Mouse (Mus musculus): ENCODE measurements around the gene Parm1. TPM values are rescaled to one million over a fixed set of nuclear protein-coding genes. Genes with fewer than 3 reads are reported as not detected.

Parm1 gene
- polyA plus RNA-seq, 1 experiment: 18.3 TPM

DNA sequence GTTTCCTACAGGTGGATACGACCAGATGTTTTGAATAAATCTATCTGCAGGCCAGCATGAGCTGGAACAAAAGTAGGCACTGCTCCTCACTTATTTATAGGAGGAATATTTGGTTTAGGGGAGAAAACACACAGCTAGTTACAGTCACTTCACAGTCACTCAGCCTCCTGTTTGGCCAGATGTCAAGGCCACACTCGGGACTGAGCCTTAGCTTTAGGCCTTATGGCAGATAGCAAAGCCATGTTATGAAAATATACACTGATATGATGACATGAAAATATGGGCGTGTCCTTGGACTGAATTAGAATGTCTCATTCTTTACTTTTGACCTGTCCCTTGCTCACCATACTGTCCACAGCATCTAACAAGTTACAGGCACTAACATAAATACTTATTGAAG is 137.8 kb downstream of the Parm1 start:
- no peaks in the 10 kb centered on the region for H3K27me3 ChIP-seq (ENCODE audit: control insufficient read depth, insufficient read depth, low read length)
- no peaks in the 10 kb centered on the region for H3K4me1 ChIP-seq (ENCODE audit: control insufficient read depth, insufficient read depth, low read length)
- no peak for DNase-seq
- H3K4me3 ChIP-seq (replicated peaks; ENCODE audit: insufficient read depth, low read depth, low read length): no peak overlapping the region
- TF ChIP-seq CTCF (IDR thresholded peaks at IDR 0.05; ENCODE audit: borderline replicate concordance, insufficient read depth, low read depth, low read length) (no peak), POLR2A (IDR thresholded peaks at IDR 0.05; ENCODE audit: borderline replicate concordance, insufficient read depth, low read length) (no peak)
- H3K27ac ChIP-seq (ENCODE audit: insufficient read depth, low read length): no peak overlapping the region
- WGBS: 63% methylated on average over 3 of the region's 3 CpGs

DNA sequence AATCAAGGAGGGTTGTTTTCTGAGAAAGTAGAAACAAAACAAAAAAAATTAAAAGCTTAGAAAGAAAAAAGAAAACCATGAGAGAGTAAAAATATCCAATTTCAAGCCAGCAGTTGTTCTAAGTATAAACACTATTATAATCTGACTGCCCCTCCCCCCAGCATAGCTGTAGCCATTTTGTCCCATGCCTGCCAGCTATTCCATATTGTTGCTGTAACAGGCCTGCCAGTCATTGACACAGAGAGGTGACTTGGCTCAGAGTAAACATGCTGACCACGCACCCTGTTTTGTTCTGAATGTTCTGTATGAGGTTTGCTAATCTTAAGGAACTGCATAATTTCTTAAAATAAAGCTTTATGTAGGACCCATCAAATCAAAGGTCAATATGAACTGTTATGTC is 145.3 kb downstream of the Parm1 start:
- TF ChIP-seq CTCF (IDR thresholded peaks at IDR 0.05; ENCODE audit: borderline replicate concordance, insufficient read depth, low read depth, low read length): no peak
- no peaks in the 10 kb centered on the region for H3K4me1 ChIP-seq (ENCODE audit: control insufficient read depth, insufficient read depth, low read length)
- H3K4me3 ChIP-seq (replicated peaks; ENCODE audit: insufficient read depth, low read depth, low read length): no peak overlapping the region
- no peaks in the 10 kb centered on the region for H3K27me3 ChIP-seq (ENCODE audit: control insufficient read depth, insufficient read depth, low read length)
- no peak for DNase-seq
- no peak overlapping the region for H3K27ac ChIP-seq (ENCODE audit: insufficient read depth, low read length)
- WGBS: 45% methylated on average over 1 of the region's 1 CpGs

DNA sequence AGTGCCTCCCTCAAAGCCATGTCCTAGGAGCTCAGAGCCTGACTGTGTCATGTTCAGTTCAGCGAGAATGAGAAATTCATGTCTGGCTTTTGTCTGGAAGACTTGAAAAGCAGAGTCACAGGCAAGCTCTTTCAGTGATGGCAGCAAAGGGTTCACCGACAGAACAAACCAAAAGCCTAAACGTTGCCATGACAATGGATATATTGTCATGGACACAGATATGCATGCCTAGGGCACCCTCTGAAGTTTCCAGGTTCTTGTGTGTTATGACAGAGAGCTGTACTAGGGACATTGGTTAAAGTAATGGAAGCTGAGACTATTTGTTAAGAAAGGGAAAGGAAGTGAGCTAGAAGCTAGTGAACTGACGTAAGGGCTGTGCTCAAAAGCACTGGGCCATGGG is 149.7 kb downstream of the Parm1 start:
- Histone ChIP-seq H3K4me1 (ENCODE audit: control insufficient read depth, insufficient read depth, low read length) (no peaks in the 10 kb centered on the region), H3K27me3 (ENCODE audit: control insufficient read depth, insufficient read depth, low read length) (no peaks in the 10 kb centered on the region), H3K4me3 (replicated peaks; ENCODE audit: insufficient read depth, low read depth, low read length) (no peak overlapping the region), H3K27ac (ENCODE audit: insufficient read depth, low read length) (no peak overlapping the region)
- 40% methylated on average over 4 of the region's 4 CpGs for WGBS
- DNase-seq: no peak
- TF ChIP-seq CTCF (IDR thresholded peaks at IDR 0.05; ENCODE audit: borderline replicate concordance, insufficient read depth, low read depth, low read length) (no peak), POLR2A (IDR thresholded peaks at IDR 0.05; ENCODE audit: borderline replicate concordance, insufficient read depth, low read length) (no peak)

DNA sequence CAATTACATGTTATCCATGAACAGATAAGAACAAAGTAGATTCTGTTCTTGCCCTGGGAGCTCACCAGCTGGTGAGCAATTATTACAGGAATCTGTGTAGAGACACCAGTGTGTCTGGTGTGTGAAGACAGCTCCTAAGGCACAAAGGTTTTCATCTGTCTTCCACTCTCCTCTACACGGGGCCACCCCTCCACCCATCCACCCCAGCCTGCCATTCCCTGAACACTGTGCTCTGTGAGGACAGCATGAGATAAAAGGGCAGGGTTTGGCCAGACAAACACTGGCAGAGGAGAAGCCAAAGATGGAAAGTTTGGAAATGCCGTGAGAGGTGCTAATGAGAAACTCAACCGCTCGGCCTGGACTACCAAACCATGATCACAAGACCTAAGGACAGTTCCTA is 151.8 kb downstream of the Parm1 start:
- TF ChIP-seq CTCF (IDR thresholded peaks at IDR 0.05; ENCODE audit: borderline replicate concordance, insufficient read depth, low read depth, low read length) (no peak), POLR2A (IDR thresholded peaks at IDR 0.05; ENCODE audit: borderline replicate concordance, insufficient read depth, low read length) (no peak)
- no peak for DNase-seq
- WGBS: 60% methylated on average over 4 of the region's 4 CpGs
- H3K27me3 ChIP-seq (ENCODE audit: control insufficient read depth, insufficient read depth, low read length): no peaks in the 10 kb centered on the region
- no peak overlapping the region for H3K27ac ChIP-seq (ENCODE audit: insufficient read depth, low read length)
- H3K4me1 ChIP-seq (ENCODE audit: control insufficient read depth, insufficient read depth, low read length): no peaks in the 10 kb centered on the region
- no peak overlapping the region for H3K4me3 ChIP-seq (replicated peaks; ENCODE audit: insufficient read depth, low read depth, low read length)

Other genes with a start within 250 kb of the Parm1 start
- 0.21 and 0.49 TPM in 2 replicates for gene Btc, start 114.6 kb upstream of the Parm1 start, polyA plus RNA-seq (2012; rRNA removed)